Mouse (Mus musculus) hindbrain, embryonic 12.5 days (tissue): Measurements from ENCODE around the gene Dlg5. TPM values are rescaled to one million over a fixed set of nuclear protein-coding genes. Genes with fewer than 3 reads are reported as not detected.

Experiments used
- ATAC-seq: fragments of 200-750 bp; cut with Nextera tagmentation; 2 replicates; pipeline ENCODE4 v1.8.0; 2017; ENCODE audit warnings: moderate TSS enrichment; ENCODE audit not compliant: low FRiP score
- H3K27ac ChIP-seq: fragments of 300-500 bp; sonication (generic); 2 replicates; pipeline ENCODE4 v1.5.1; 2016; ENCODE audit warnings: mild to moderate bottlenecking
- H3K27me3 ChIP-seq: fragments of 300-500 bp; sonication (generic); 2 replicates; pipeline ENCODE4 v1.6.1; 2016; ENCODE audit warnings: mild to moderate bottlenecking
- H3K36me3 ChIP-seq: fragments of 300-500 bp; sonication (generic); 2 replicates; pipeline ENCODE4 v1.6.1; 2016; ENCODE audit warnings: mild to moderate bottlenecking
- H3K4me1 ChIP-seq: fragments of 300-500 bp; sonication (generic); 2 replicates; pipeline ENCODE4 v1.6.1; 2016
- H3K4me2 ChIP-seq: fragments of 300-500 bp; sonication (generic); replicated peaks from 2 replicates; pipeline ENCODE4 v1.6.1; 2016; ENCODE audit warnings: mild to moderate bottlenecking
- H3K4me3 ChIP-seq: fragments of 300-500 bp; sonication (generic); 2 replicates; pipeline ENCODE4 v1.5.1; 2016; ENCODE audit warnings: mild to moderate bottlenecking
- H3K9ac ChIP-seq: fragments of 300-500 bp; sonication (generic); 2 replicates; pipeline ENCODE4 v1.6.1; 2016; ENCODE audit warnings: mild to moderate bottlenecking, moderate library complexity
- H3K9me3 ChIP-seq: fragments of 300-500 bp; sonication (generic); replicated peaks from 2 replicates; pipeline ENCODE4 v1.6.1; 2016; ENCODE audit warnings: mild to moderate bottlenecking
- WGBS: fragments of 180-500 bp; shearing (Covaris S2); methylation state at CpG from one replicate; pipeline ENCODE4 v1.1.7; 2016; 5-methylcytosine and 5-hydroxymethylcytosine counted together
- polyA plus RNA-seq: library from polyadenylated mRNA; unstranded; fragments of >200 nt; fragmentation: Nextera tagmentation; extraction: Ambion mirVana; gene quantifications from 2 replicates; pipeline ENCODE4 v1.2.1, GENCODE M21; 2016

The Dlg5 gene
- polyA plus RNA-seq = 21.8 and 23.6 TPM in 2 replicates

DNA sequence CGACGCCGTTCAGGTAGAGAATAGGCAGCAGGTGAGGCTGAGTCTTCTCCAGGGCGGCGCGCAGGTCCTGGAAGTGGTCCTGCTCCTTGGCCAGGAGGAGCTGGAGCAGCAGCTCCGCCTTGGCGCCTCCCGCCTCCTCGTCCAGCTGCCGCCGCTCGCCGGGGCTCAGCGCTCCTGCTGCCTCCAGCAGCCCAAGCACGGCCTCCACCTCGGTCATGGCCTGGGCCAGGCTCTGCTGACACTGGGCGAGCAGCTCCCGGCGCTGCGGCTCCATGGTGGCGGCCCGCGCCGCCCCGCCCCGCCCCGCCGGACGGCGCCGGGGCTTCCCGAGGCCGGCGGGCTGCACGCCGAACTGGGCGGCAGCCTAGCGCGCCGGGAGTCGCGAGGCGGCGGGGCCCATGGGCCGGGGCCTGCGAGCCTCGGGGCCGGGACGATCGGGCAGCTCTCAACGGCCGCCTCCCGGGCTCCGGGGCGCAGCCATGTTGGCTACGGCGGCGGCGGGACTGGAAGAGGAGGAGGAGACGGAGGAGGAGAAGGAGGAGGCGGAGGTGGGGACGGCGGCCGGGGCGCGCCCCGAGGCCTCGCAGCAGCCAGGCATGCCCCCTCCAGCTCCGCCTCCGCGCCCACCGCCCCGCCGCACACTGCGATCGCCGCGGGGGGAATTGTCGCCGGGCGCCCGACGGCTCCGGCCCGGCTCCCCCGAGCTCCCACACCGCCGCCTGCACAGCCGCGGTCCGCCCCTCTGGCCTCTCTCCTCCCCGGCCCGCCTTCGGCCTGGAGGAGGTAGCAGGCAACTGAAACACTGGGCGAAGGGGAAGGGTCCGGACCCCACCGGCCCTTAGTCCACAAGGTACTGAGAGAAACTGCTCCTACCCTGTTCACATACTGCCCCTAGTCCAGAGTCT lies at the start of gene Dlg5:
Dlg5 (minus strand) TSS at position 744 of the 905 bp plus-strand sequence.
- H3K36me3 ChIP-seq = 0 out of 2 replicates have a peak, but pooled peaks cover 5% of the 10 kb centered on the region
- peaks cover 24% of the 10 kb centered on the region for H3K4me1 ChIP-seq
- no peaks in the 10 kb centered on the region for H3K9me3 ChIP-seq
- H3K27ac ChIP-seq = peak within 1 kb of the TSS; percentile 97
- ATAC-seq = peak; percentile 86
- H3K4me2 ChIP-seq = peak within 1 kb of the TSS; percentile 90
- peak within 1 kb of the TSS; percentile 97 for H3K9ac ChIP-seq
- under 1% methylated on average over 61 of the region's 98 CpGs for WGBS
- peak within 1 kb of the TSS; percentile 90 for H3K4me3 ChIP-seq
- no peaks in the 10 kb centered on the region for H3K27me3 ChIP-seq

- Histone ChIP-seq H3K9me3 (no peaks in the 10 kb centered on the region), H3K4me3 (no peak overlapping the region), H3K9ac (no peak overlapping the region), H3K27me3 (no peaks in the 10 kb centered on the region), H3K4me2 (no peak overlapping the region), H3K4me1 (no peaks in the 10 kb centered on the region), H3K27ac (no peak overlapping the region), H3K36me3 (no peaks in the 10 kb centered on the region)
- 88% methylated on average over 5 of the region's 5 CpGs for WGBS
- ATAC-seq = no peak
These were observed 47.9 kb upstream of the Dlg5 start for GRCm38 (mm10) chr14:24293631-24294030.

GRCm38 (mm10) chr14:24292914-24293313 lies 47.2 kb upstream of the Dlg5 start, which contains the start of gene E330034G19Rik:
Gene E330034G19Rik (plus strand): TSS chr14:24293214.
- Histone ChIP-seq H3K4me1 (no peaks in the 10 kb centered on the region), H3K9me3 (no peaks in the 10 kb centered on the region), H3K9ac (no peak within 1 kb of the TSS), H3K36me3 (no peaks in the 10 kb centered on the region), H3K27ac (no peak within 1 kb of the TSS), H3K27me3 (no peaks in the 10 kb centered on the region), H3K4me3 (no peak within 1 kb of the TSS), H3K4me2 (no peak within 1 kb of the TSS)
- 54% methylated on average over 3 of the region's 3 CpGs for WGBS
- no peak for ATAC-seq

DNA sequence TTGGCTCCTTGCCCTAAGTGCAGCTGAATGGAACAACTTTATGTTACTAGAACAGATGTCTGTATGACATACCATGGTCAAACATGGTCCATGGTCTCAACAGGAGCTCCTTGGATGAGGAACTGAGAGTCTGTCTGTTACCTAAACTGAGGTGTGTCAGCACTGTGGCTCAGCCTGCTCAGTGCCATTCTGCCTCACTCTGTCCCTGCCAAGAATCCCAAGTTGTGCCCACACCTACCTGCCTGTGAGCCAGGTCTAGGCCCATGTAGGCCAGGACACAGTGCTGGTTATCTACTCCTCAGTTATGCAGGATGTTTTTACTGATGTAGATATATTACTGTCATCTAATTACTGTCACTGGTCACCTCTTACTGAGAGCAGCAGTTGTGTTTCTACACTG lies 45.0 kb upstream of the Dlg5 start:
- Histone ChIP-seq H3K27me3 (no peaks in the 10 kb centered on the region), H3K4me3 (no peak overlapping the region), H3K36me3 (no peaks in the 10 kb centered on the region), H3K4me2 (no peak overlapping the region), H3K4me1 (no peaks in the 10 kb centered on the region), H3K9me3 (no peaks in the 10 kb centered on the region), H3K27ac (no peak overlapping the region), H3K9ac (no peak overlapping the region)
- no peak for ATAC-seq

GRCm38 (mm10) chr14:24286136-24286535 lies 40.4 kb upstream of the Dlg5 start:
- no peak for ATAC-seq
- Histone ChIP-seq H3K27ac (no peak overlapping the region), H3K4me1 (no peaks in the 10 kb centered on the region), H3K4me3 (no peak overlapping the region), H3K36me3 (no peaks in the 10 kb centered on the region), H3K9me3 (no peaks in the 10 kb centered on the region), H3K9ac (no peak overlapping the region), H3K27me3 (no peaks in the 10 kb centered on the region), H3K4me2 (no peak overlapping the region)
- 55% methylated on average over 4 of the region's 4 CpGs for WGBS

DNA sequence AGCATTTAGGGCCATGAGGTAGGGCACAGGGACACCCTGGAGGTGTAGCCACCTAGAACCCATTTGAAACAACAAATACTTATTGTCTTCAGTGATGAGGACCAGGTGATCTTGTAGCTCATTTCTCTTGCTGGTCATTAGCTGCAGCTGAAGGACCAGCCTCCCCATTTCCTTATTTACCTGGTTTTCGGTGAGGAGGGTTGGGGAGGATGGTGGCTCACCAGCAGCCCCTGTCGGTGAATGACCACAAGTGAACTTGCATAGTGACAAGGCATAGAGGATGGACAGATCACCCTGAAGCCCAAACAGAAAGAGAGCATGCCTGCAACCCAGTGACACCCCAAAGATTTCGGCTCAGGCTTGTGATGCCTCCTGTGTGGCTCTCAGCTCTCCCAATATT lies 36.6 kb upstream of the Dlg5 start:
- Histone ChIP-seq H3K4me3 (no peak overlapping the region), H3K27me3 (no peaks in the 10 kb centered on the region), H3K9ac (no peak overlapping the region), H3K9me3 (no peaks in the 10 kb centered on the region), H3K27ac (no peak overlapping the region), H3K4me1 (no peaks in the 10 kb centered on the region), H3K4me2 (no peak overlapping the region), H3K36me3 (no peaks in the 10 kb centered on the region)
- ATAC-seq = no peak
- WGBS = 76% methylated on average over 3 of the region's 3 CpGs

GRCm38 (mm10) chr14:24281278-24281677 lies 35.6 kb upstream of the Dlg5 start:
- no peak overlapping the region for H3K4me2 ChIP-seq
- no peak for ATAC-seq
- WGBS = 68% methylated on average over 4 of the region's 4 CpGs
- H3K36me3 ChIP-seq = no peaks in the 10 kb centered on the region
- H3K27ac ChIP-seq = no peak overlapping the region
- no peaks in the 10 kb centered on the region for H3K9me3 ChIP-seq
- no peaks in the 10 kb centered on the region for H3K27me3 ChIP-seq
- no peak overlapping the region for H3K4me3 ChIP-seq
- no peak overlapping the region for H3K9ac ChIP-seq
- no peaks in the 10 kb centered on the region for H3K4me1 ChIP-seq

DNA sequence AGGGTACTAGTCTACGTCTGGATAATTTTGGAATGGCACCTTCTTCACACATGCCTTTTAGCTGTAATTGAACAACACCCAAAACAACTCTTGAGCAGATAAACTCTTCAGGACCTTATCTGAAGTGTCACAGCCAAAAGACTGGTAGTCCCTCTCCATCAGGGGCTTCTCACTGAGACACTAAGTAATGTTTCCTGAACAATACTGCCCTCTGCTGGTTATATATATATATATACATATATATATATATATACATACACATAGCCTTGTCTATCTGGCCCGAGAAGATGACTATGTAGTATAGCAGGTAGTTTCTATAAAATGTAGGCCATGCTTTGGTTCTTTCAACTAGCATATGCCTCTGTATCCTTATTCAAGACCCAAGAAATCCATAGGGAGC lies 29.8 kb upstream of the Dlg5 start:
- Histone ChIP-seq H3K27ac (no peak overlapping the region), H3K4me3 (no peak overlapping the region), H3K9ac (no peak overlapping the region), H3K36me3 (no peaks in the 10 kb centered on the region), H3K4me2 (no peak overlapping the region), H3K9me3 (no peaks in the 10 kb centered on the region), H3K4me1 (no peaks in the 10 kb centered on the region), H3K27me3 (no peaks in the 10 kb centered on the region)
- no peak for ATAC-seq
- WGBS = 56% methylated on average over 2 of the region's 2 CpGs

GRCm38 (mm10) chr14:24273575-24273974 lies 27.9 kb upstream of the Dlg5 start:
- ATAC-seq = no peak

GRCm38 (mm10) chr14:24269571-24269970 lies 23.9 kb upstream of the Dlg5 start:
- Histone ChIP-seq H3K9ac (no peak overlapping the region), H3K4me3 (no peak overlapping the region), H3K27ac (no peak overlapping the region), H3K36me3 (no peaks in the 10 kb centered on the region), H3K4me1 (peaks cover 8% of the 10 kb centered on the region), H3K9me3 (no peaks in the 10 kb centered on the region), H3K4me2 (no peak overlapping the region), H3K27me3 (no peaks in the 10 kb centered on the region)
- ATAC-seq = no peak
- WGBS = 53% methylated on average over 1 of the region's 1 CpGs

More at GRCm38 (mm10) chr14:24273575-24273974, 27.9 kb upstream of the Dlg5 start:
- Histone ChIP-seq H3K27ac (no peak overlapping the region), H3K4me1 (peaks cover 8% of the 10 kb centered on the region), H3K27me3 (no peaks in the 10 kb centered on the region), H3K36me3 (no peaks in the 10 kb centered on the region), H3K4me3 (no peak overlapping the region), H3K4me2 (no peak overlapping the region), H3K9ac (no peak overlapping the region), H3K9me3 (no peaks in the 10 kb centered on the region)
- WGBS = 49% methylated on average over 2 of the region's 2 CpGs

- Histone ChIP-seq H3K4me2 (0 out of 2 replicates have a peak overlapping the region, but pooled peaks have one; percentile 5), H3K4me3 (no peak overlapping the region), H3K9me3 (no peaks in the 10 kb centered on the region), H3K36me3 (no peaks in the 10 kb centered on the region), H3K27me3 (no peaks in the 10 kb centered on the region), H3K4me1 (peaks cover 27% of the 10 kb centered on the region), H3K9ac (no peak overlapping the region), H3K27ac (peak overlapping the region; percentile 72)
- WGBS = 44% methylated on average over 2 of the region's 2 CpGs
- peak; percentile 88 for ATAC-seq
These were observed 17.2 kb upstream of the Dlg5 start for GRCm38 (mm10) chr14:24262915-24263314.

DNA sequence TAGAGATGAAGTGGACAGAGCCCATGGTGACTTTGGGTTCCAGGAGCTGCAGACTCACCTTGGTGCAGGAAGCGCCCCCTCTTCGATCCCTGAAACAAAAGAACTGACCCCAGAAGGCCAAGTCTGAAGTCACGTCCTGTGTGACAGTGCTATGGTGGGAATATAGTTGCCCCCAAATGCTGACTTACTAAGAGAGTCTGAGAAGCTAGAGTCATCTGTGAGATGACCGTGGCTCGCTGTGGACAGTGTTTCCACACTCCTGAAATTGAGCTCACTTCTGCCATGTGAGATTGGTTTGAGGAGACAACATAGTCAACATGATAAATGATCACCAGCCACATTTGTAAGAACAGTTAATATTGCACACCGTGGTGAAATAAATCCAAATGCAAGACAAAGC lies 16.7 kb upstream of the Dlg5 start:
- 73% methylated on average over 6 of the region's 6 CpGs for WGBS
- 0 out of 2 replicates have a peak overlapping the region, but pooled peaks have one; percentile 5 for H3K4me2 ChIP-seq
- peaks cover 27% of the 10 kb centered on the region for H3K4me1 ChIP-seq
- peak overlapping the region; percentile 72 for H3K27ac ChIP-seq
- no peaks in the 10 kb centered on the region for H3K9me3 ChIP-seq
- H3K27me3 ChIP-seq = no peaks in the 10 kb centered on the region
- ATAC-seq = peak; percentile 20; the same call in 1 of the 2 replicates
- no peak overlapping the region for H3K4me3 ChIP-seq
- H3K36me3 ChIP-seq = no peaks in the 10 kb centered on the region
- no peak overlapping the region for H3K9ac ChIP-seq

DNA sequence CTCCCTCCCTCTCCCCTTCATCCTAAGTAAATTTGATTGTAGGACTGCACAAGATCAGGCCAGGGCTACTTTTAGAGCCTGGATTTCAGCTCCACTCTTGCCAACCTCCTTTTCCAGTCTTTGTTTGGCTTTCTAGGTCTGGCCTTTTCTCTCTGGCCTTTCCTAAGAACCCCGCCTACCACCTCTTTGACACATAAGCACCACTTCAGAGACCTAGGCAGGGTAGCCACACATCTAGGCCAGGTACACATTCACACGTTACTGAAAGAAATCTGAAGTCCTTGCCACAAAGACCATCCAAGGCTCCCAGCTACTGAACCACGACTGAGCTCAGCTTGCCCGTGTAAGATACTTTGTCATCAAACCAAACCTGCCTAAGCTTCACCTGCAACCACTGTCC lies 14.7 kb upstream of the Dlg5 start:
- Histone ChIP-seq H3K27me3 (no peaks in the 10 kb centered on the region), H3K9ac (no peak overlapping the region), H3K4me3 (no peak overlapping the region), H3K4me1 (peaks cover 27% of the 10 kb centered on the region), H3K9me3 (no peaks in the 10 kb centered on the region), H3K4me2 (no peak overlapping the region), H3K36me3 (no peaks in the 10 kb centered on the region), H3K27ac (no peak overlapping the region)
- WGBS = 67% methylated on average over 4 of the region's 4 CpGs
- no peak for ATAC-seq
